Mouse (Mus musculus): ENCODE data around the gene Adamts15.
A peak's percentile ranks its signal among the peaks of the same experiment; 100 is the strongest.

Gene Adamts15

GRCm38 (mm10) chr9:30921261-30922103 lies 770 bp downstream of the Adamts15 start:
- no peak for DNase-seq (ENCODE audit: low spot score)

- no peak for DNase-seq (ENCODE audit: low spot score)
These were observed 1.5 kb downstream of the Adamts15 start for GRCm38 (mm10) chr9:30920736-30921135.

GRCm38 (mm10) chr9:30919686-30920085 lies 2.6 kb downstream of the Adamts15 start:
- peak; percentile 22 for DNase-seq (ENCODE audit: low spot score)

GRCm38 (mm10) chr9:30918466-30919356 lies 3.5 kb downstream of the Adamts15 start:
- no peak for DNase-seq (ENCODE audit: low spot score)

DNA sequence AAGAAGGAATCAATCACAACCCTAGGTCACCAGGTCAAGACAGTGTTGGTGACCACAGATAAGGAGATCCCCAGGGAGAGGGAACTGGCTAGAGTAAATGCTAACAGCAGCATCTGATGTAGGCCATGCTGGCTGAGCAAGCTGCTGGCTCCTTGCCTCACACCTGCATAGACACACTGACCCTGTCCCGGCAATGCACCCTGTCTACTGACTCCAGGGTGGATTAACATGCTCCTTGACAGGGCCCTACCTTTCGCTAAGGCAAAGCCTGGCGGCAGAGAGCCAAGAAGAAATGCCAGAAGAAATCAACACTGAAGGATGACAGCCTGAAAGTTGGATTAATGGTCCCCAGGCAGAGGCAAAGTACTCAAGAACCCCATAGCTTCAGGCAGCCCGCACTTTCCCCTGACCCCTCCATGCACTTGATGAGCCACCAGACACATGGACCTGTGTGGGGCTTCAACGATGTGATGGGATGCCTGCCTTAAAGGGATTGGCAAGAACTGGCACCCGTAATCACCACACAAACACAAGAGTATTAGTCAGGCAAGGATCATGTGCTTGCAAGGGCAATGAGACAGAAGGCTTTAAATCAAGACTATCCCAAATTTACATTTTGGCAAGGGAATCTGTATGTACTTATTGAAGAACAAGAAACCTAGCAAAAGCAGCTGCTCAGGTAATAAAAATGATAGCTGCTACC lies 5.8 kb downstream of the Adamts15 start:
- DNase-seq (ENCODE audit: low spot score): no peak

- DNase-seq (ENCODE audit: low spot score): no peak
These were observed 8.0 kb downstream of the Adamts15 start for GRCm38 (mm10) chr9:30914241-30914640.

DNA sequence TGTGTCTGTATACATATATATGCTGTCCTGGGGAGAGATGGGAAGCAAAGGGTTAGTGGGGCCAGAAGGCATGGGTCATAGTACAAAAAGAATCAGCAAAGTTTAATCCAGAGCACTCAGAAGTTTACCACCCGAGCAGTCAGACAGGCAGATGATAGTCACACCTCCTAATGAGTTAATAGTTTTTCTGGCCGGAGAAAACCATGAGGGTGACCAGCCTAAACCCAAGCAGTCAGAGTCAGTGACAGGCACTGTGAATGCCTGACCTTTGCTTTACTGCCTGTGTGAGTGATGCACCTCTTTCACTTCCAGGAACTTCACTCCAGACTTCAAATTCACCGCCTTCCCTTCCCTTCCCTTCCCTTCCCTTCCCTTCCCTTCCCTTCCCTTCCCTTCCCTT lies 8.8 kb downstream of the Adamts15 start:
- DNase-seq (ENCODE audit: low spot score): no peak

- no peak for DNase-seq (ENCODE audit: low spot score)
These were observed 10.1 kb downstream of the Adamts15 start for GRCm38 (mm10) chr9:30912161-30912560.

DNA sequence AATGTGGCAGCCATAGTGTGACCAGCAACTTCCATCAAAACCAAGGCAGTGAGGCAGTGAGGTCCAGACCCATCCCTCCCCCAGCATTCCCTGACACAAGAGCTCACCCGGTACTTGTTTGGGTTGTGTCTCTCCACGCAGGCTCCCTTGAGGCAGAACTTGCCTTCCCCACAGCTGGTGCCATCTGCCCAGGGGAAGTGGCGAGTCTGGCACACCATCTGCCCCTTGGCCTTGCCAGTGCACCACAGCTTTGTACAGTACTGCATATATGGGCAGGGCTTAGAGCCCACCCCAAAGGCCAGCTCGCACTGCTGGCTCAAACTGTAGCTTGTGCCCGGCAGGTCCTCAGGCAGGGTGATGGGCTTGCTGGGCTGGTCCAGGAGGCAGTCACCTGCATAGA lies 11.8 kb downstream of the Adamts15 start:
- no peak for DNase-seq (ENCODE audit: low spot score)

DNA sequence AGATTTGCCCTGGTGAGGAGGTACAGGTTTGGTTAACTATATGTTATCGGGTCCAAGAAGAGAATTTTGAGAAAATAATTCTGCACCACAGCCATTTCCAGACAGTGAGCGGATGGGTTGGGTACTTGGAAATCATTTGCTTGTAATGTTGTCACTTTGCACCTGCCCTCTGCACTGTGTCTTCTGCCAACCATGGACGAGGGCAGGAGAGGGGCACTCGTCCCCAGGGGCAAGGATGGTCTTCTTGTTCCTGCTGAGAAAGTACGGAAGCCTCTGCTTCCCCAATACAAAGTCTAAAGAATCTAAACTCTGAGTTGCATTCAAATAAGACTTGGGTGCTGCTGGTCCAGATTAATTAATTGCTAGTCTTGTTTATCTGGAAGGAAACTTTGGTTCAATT lies 13.3 kb downstream of the Adamts15 start:
- no peak for DNase-seq (ENCODE audit: low spot score)

DNA sequence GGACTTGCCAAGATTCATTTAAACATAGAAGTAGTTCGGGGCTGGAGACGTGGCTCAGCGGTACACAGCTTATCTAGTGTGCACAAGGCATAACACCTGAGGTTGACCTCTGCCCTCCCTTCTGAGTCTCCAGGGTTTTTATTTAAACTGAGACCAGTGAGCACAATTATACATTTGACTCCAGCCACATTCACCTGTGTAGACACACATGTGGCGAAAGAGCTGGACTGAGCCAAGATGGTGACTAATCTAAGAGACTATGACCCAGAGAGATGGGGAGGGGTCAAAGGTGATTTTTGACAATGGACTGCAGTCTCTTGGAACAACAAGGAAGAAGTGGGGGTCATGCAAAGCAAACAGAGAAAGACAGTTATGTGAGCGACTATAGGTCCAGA lies 14.0 kb downstream of the Adamts15 start:
- no peak for DNase-seq (ENCODE audit: low spot score)

GRCm38 (mm10) chr9:30907677-30908295 lies 14.5 kb downstream of the Adamts15 start:
- no peak for DNase-seq (ENCODE audit: low spot score)

DNA sequence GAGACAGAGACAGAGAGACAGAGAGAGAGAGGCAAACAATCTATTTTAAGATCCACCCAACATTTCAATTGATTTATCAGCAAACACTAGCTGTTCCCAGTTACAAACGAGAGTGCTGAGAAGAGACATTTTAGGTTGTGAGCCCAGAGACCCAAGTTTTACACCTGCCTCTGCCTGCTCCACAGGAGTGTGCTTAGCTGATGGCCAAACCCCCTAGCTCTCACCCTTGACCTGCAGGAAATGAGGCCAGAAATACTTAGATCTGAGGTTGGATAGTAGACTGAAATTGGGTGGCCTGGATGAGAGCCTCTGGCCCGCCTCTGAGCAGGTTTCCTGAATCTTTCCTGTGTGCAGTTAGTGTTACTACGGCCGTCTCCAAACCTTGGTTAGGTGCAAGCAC lies 15.8 kb downstream of the Adamts15 start:
- no peak for DNase-seq (ENCODE audit: low spot score)

DNA sequence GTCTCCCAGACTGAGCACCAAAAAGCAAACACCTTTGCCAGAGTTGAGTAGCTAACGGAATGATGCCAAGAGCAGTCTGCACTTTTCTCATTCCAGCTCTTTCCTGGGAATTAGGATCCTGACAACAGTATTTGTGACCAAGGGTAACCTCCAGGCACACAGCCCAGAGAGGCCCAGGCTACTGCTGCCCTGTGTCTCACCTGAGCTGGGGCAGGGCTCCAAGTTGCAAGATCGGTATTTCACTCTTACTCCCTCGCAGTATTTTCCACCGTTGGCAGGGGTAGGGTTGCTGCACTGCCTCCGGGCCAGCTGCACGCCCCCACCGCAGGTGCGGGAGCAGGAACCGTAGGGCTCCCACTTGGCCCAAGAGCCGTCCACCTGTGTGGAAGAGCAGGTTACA lies 16.4 kb downstream of the Adamts15 start:
- DNase-seq (ENCODE audit: low spot score): no peak

- DNase-seq (ENCODE audit: low spot score): no peak
These were observed 19.0 kb downstream of the Adamts15 start for GRCm38 (mm10) chr9:30903266-30903665.

GRCm38 (mm10) chr9:30902641-30903040 lies 19.6 kb downstream of the Adamts15 start:
- no peak for DNase-seq (ENCODE audit: low spot score)

- no peak for DNase-seq (ENCODE audit: low spot score)
These were observed 20.1 kb downstream of the Adamts15 start for GRCm38 (mm10) chr9:30902152-30902551.

- no peak for DNase-seq (ENCODE audit: low spot score)
These were observed 25.1 kb downstream of the Adamts15 start for GRCm38 (mm10) chr9:30897169-30897568.

DNA sequence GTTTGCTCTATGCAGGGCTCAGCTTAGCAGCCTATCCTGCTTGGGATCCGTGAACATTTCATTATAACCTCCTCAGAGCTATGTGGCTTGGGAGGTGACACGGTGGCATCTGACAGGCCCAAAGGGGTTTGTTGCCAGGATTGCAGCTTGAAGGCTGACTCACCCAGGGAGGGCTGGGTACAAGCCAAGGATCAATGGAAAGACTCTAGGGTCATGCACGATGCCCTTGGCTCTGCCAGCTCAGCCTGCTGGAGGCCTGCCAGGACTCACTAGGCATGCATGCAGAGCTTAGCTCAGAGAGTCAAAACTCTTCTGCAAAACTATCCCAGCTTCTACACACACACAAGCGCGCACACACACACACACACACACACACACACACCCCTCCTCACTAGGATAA lies 25.5 kb downstream of the Adamts15 start:
- peak; percentile 45 for DNase-seq (ENCODE audit: low spot score)

DNA sequence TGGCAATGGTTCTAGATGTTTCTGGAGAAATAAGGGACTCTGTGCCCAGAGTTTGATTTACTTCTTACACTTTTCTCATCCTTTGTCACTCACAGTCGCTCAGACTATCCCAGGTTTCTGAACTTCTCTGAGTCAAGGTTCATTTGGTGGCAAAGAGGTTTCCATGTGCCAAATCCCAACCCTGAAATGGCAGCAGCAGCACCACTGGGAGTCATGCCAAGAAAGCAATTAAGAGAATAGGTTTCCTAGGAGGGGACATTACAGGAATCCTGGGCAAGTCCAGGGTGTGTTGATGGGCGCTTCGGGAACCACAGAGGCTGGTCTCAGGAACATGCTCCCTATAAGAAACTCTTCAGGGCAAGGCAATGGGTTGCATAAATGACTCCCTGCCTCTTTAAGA lies 26.6 kb downstream of the Adamts15 start:
- no peak for DNase-seq (ENCODE audit: low spot score)

GRCm38 (mm10) chr9:30886276-30886675 lies 36.0 kb downstream of the Adamts15 start:
- no peak for DNase-seq (ENCODE audit: low spot score)

- DNase-seq (ENCODE audit: low spot score): no peak
These were observed 41.7 kb downstream of the Adamts15 start for GRCm38 (mm10) chr9:30880553-30880952.
